Mouse (Mus musculus) midbrain, embryonic 10.5 days (tissue): Measurements from ENCODE around the gene Csf1. TPM values are rescaled to one million over a fixed set of nuclear protein-coding genes. Genes with fewer than 3 reads are reported as not detected.

Experiments used
- DNase-seq: peaks from one replicate; pipeline ENCODE4 v3.0.0-alpha.2; 2017; ENCODE audit warnings: low spot score
- H3K27ac ChIP-seq: fragments of 300-500 bp; sonication (generic); replicated peaks from 2 replicates; pipeline ENCODE4 v1.5.1; 2016; ENCODE audit warnings: mild to moderate bottlenecking
- H3K27me3 ChIP-seq: fragments of 300-500 bp; sonication (generic); 2 replicates; pipeline ENCODE4 v1.6.1; 2016; ENCODE audit warnings: low read depth, mild to moderate bottlenecking; ENCODE audit not compliant: poor library complexity, severe bottlenecking
- H3K36me3 ChIP-seq: fragments of 300-500 bp; sonication (generic); 2 replicates; pipeline ENCODE4 v1.6.1; 2016; ENCODE audit warnings: mild to moderate bottlenecking, moderate library complexity
- H3K4me1 ChIP-seq: fragments of 300-500 bp; sonication (generic); 2 replicates; pipeline ENCODE4 v1.6.1; 2016
- H3K4me3 ChIP-seq: fragments of 300-500 bp; sonication (generic); 2 replicates; pipeline ENCODE4 v1.5.1; 2016; ENCODE audit warnings: mild to moderate bottlenecking, moderate library complexity
- H3K9me3 ChIP-seq: fragments of 300-500 bp; sonication (generic); replicated peaks from 2 replicates; pipeline ENCODE4 v1.6.1; 2016; ENCODE audit warnings: mild to moderate bottlenecking
- WGBS: fragments of 180-500 bp; shearing (Covaris S2); methylation state at CpG from one replicate; pipeline ENCODE4 v1.1.7; 2016; 5-methylcytosine and 5-hydroxymethylcytosine counted together
- polyA plus RNA-seq: library from polyadenylated mRNA; unstranded; fragments of >200 nt; fragmentation: Nextera tagmentation; extraction: Ambion mirVana; gene quantifications from 2 replicates; pipeline ENCODE4 v1.2.1, GENCODE M21; 2016

Gene Csf1
- polyA plus RNA-seq, 1 experiment from 2014 or later = 6.5 TPM

GRCm38 (mm10) chr3:107707239-107707638, 53.0 kb downstream of the Csf1 start:
- 95% methylated on average over 4 of the region's 4 CpGs for WGBS
- no peaks in the 10 kb centered on the region for H3K36me3 ChIP-seq
- no peak overlapping the region for H3K27ac ChIP-seq
- no peak overlapping the region for H3K4me3 ChIP-seq
- DNase-seq = no peak
- no peaks in the 10 kb centered on the region for H3K27me3 ChIP-seq
- no peaks in the 10 kb centered on the region for H3K9me3 ChIP-seq
- peaks cover 5% of the 10 kb centered on the region; the same call in 1 of the 2 replicates for H3K4me1 ChIP-seq

- Histone ChIP-seq H3K27me3 (no peaks in the 10 kb centered on the region), H3K9me3 (no peaks in the 10 kb centered on the region), H3K4me3 (no peak overlapping the region), H3K4me1 (peaks cover 5% of the 10 kb centered on the region; the same call in 1 of the 2 replicates), H3K36me3 (no peaks in the 10 kb centered on the region), H3K27ac (no peak overlapping the region)
- no peak for DNase-seq
- 76% methylated on average over 2 of the region's 2 CpGs for WGBS
Observed at GRCm38 (mm10) chr3:107706164-107706563, 54.1 kb downstream of the Csf1 start.

GRCm38 (mm10) chr3:107704371-107704705, 55.9 kb downstream of the Csf1 start:
- H3K4me3 ChIP-seq = no peak overlapping the region
- no peaks in the 10 kb centered on the region for H3K36me3 ChIP-seq
- no peak overlapping the region for H3K27ac ChIP-seq
- H3K4me1 ChIP-seq = peaks cover 5% of the 10 kb centered on the region; the same call in 1 of the 2 replicates
- 86% methylated on average over 1 of the region's 1 CpGs for WGBS
- no peaks in the 10 kb centered on the region for H3K27me3 ChIP-seq
- no peak for DNase-seq
- H3K9me3 ChIP-seq = no peaks in the 10 kb centered on the region

GRCm38 (mm10) chr3:107703675-107704370, 56.4 kb downstream of the Csf1 start:
- Histone ChIP-seq H3K9me3 (no peaks in the 10 kb centered on the region), H3K36me3 (no peaks in the 10 kb centered on the region), H3K4me1 (peaks cover 5% of the 10 kb centered on the region; the same call in 1 of the 2 replicates), H3K27me3 (no peaks in the 10 kb centered on the region), H3K4me3 (no peak overlapping the region), H3K27ac (no peak overlapping the region)
- WGBS = 86% methylated on average over 7 of the region's 7 CpGs
- DNase-seq = no peak

GRCm38 (mm10) chr3:107701767-107702394, 58.4 kb downstream of the Csf1 start:
- H3K4me3 ChIP-seq = no peak overlapping the region
- peaks cover 8% of the 10 kb centered on the region for H3K4me1 ChIP-seq
- H3K36me3 ChIP-seq = no peaks in the 10 kb centered on the region
- DNase-seq = no peak
- H3K27me3 ChIP-seq = no peaks in the 10 kb centered on the region
- 86% methylated on average over 1 of the region's 1 CpGs for whole genome bisulfite sequencing
- no peaks in the 10 kb centered on the region for H3K9me3 ChIP-seq
- no peak overlapping the region for H3K27ac ChIP-seq

GRCm38 (mm10) chr3:107700625-107701024, 59.6 kb downstream of the Csf1 start:
- Histone ChIP-seq H3K4me1 (peaks cover 11% of the 10 kb centered on the region), H3K27me3 (no peaks in the 10 kb centered on the region), H3K27ac (no peak overlapping the region), H3K4me3 (no peak overlapping the region), H3K9me3 (no peaks in the 10 kb centered on the region), H3K36me3 (no peaks in the 10 kb centered on the region)
- WGBS = 85% methylated on average over 2 of the region's 2 CpGs
- no peak for DNase-seq

GRCm38 (mm10) chr3:107696910-107697309, 63.4 kb downstream of the Csf1 start:
- H3K27ac ChIP-seq = peak overlapping the region; percentile 96; the same call in 1 of the 2 replicates
- no peak for DNase-seq
- H3K4me3 ChIP-seq = peak overlapping the region; percentile 79
- no peaks in the 10 kb centered on the region for H3K9me3 ChIP-seq
- 0 out of 2 replicates have a peak, but pooled peaks cover 3% of the 10 kb centered on the region for H3K36me3 ChIP-seq
- no peaks in the 10 kb centered on the region for H3K27me3 ChIP-seq
- peaks cover 31% of the 10 kb centered on the region for H3K4me1 ChIP-seq
- WGBS = 46% methylated on average over 3 of the region's 3 CpGs

GRCm38 (mm10) chr3:107695948-107696881, 64.1 kb downstream of the Csf1 start, which contains the start of gene Ahcyl1:
TSS of gene Ahcyl1 (minus strand) at chr3:107696560.
- Histone ChIP-seq H3K27me3 (no peaks in the 10 kb centered on the region), H3K36me3 (peaks cover 3% of the 10 kb centered on the region; the same call in 1 of the 2 replicates), H3K9me3 (no peaks in the 10 kb centered on the region), H3K27ac (peak within 1 kb of the TSS; percentile 96), H3K4me1 (peaks cover 35% of the 10 kb centered on the region), H3K4me3 (peak within 1 kb of the TSS; percentile 79)
- peak; percentile 99 for DNase-seq
- under 1% methylated on average over 93 of the region's 93 CpGs for WGBS

GRCm38 (mm10) chr3:107695219-107695947, 64.9 kb downstream of the Csf1 start:
- no peaks in the 10 kb centered on the region for H3K9me3 ChIP-seq
- 10% methylated on average over 16 of the region's 16 CpGs for WGBS
- peak overlapping the region; percentile 79 for H3K4me3 ChIP-seq
- H3K36me3 ChIP-seq = peaks cover 3% of the 10 kb centered on the region; the same call in 1 of the 2 replicates
- no peak for DNase-seq
- H3K4me1 ChIP-seq = peaks cover 44% of the 10 kb centered on the region
- H3K27me3 ChIP-seq = no peaks in the 10 kb centered on the region
- peak overlapping the region; percentile 96 for H3K27ac ChIP-seq

- Histone ChIP-seq H3K27me3 (no peaks in the 10 kb centered on the region), H3K4me3 (peak overlapping the region; percentile 79), H3K27ac (peak overlapping the region; percentile 96; the same call in 1 of the 2 replicates), H3K9me3 (no peaks in the 10 kb centered on the region), H3K4me1 (peaks cover 46% of the 10 kb centered on the region), H3K36me3 (peaks cover 3% of the 10 kb centered on the region; the same call in 1 of the 2 replicates)
- 77% methylated on average over 2 of the region's 2 CpGs for WGBS
- no peak for DNase-seq
Observed at GRCm38 (mm10) chr3:107694256-107694900, 65.9 kb downstream of the Csf1 start.
